Mouse (Mus musculus) cerebellum, adult 2 months (tissue): ENCODE data around the gene Adamts15.

Source experiments
- CTCF ChIP-seq: fragments of 200-500 bp; IDR thresholded peaks from 2 replicates; pipeline ENCODE4 v1.5.1; 2011; ENCODE audit warnings: low read depth, mild to moderate bottlenecking, control low read depth, low read length, moderate library complexity, borderline replicate concordance; ENCODE audit not compliant: insufficient read depth
- POLR2A ChIP-seq: fragments of 200-500 bp; IDR thresholded peaks from 2 replicates; pipeline ENCODE4 v1.6.1; 2011; ENCODE audit warnings: low read length, control low read depth, borderline replicate concordance; ENCODE audit not compliant: insufficient read depth

DNA sequence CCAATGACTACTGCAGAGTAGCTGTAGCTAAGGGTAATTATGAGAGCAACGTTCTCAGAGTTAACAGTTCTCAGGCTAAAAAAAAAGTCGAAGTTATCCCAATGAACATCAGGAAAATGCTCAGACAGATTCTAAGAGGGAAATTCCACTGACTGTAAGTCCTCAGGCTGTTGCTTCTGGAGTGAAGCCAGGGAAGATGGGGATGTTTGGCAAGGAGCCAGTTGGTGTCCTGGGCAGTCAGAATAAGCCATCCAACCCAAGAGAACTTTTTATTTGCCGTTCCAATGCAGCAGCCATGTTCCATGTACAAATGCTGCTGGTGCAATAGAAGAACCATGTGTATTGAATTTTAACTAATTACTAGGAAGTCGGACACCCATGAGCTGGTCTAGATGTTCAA, 28.3 kb upstream of the Adamts15 start:
- no peak for TF ChIP-seq CTCF
- no peak for TF ChIP-seq POLR2A
